Mouse (Mus musculus): ENCODE data around the gene Nipa1.

DNA sequence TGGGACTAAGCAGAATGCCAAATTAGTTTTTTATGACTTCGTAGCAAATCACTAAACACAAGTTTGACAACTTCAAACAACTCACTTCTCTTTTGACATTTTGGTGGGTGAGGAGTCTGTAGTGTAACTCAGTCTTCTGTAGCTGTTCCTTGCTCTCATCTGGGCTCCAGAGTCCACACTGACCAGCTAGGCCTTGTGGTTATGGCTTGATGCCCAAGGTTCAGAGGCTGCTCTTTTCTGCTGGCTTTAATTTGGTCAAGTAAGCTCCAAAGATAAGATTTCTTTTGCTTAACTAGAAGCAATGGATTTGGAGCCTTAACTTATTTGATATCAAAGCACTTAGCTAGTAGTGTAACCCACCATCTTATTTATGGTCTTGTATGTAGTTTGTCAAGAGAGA, 45.1 kb upstream of the Nipa1 start:
- TF ChIP-seq CTCF (IDR thresholded peaks at IDR 0.05; ENCODE audit: low read depth, low read length), result no peak
- no peak for TF ChIP-seq POLR2A (IDR thresholded peaks at IDR 0.05; ENCODE audit: extremely low read depth, insufficient read depth, low read length)
